Mouse (Mus musculus): ENCODE data around the gene Porcn.

The Porcn gene

DNA sequence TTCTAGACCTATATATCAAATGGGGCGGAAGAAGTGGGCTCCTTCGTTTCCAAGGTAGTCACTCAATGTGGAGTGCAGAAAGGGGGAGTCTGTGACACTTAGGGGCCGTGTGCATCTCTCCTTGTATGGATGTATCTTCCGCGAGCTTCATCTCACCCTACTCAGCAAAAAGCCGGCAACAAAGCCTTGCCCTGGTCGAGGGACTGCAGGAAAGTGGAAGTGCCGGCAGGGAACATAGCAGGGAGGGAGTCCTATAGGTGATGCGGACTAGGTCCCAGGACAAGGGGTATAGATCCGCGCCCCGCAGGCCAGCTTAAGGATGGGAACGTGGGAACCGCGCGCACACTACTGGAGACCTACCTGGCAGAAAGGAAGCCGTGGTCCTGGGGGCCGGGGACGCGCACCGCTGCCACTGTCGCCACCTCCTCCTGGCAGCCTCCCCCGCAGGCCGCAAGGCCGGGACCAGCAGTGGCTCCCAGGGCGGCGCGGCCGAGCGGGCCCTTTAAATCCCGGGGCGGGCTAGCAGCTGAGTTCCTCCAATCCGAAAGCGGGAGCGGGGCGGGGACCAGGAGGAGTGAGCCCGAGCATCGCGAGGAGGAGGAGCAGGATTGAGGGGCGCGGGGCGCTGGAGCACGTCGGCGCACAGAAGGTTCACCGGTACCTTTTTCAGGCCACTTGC is at the start of gene Porcn:
Gene Porcn, minus strand, starts transcription at position 511 of the 679 bp plus-strand sequence.
- DNase-seq (ENCODE audit: low spot score in 2 of 2): peak; percentile 58 to 80

DNA sequence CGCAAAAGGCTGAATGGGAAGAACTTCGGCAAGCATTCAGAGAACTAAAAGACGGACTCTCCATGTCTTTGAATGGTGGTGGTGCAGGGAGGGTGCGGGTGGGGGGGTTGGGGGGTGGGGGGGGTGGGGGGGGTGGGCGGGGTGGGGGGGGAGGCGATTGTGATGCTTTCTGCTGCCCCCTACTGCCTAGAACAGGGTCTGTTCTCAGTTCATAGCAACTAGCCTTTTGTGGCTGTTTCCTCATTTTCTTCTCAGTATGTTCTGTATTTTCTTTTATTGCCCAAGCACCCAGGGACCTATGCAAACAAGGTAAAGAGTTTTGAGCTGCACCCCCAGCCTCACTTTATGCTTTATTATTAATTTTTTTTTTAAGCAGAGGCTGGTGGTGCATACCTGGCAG is 49.5 kb upstream of the Porcn start:
- no peak for DNase-seq (ENCODE audit: low spot score in 2 of 2)

DNA sequence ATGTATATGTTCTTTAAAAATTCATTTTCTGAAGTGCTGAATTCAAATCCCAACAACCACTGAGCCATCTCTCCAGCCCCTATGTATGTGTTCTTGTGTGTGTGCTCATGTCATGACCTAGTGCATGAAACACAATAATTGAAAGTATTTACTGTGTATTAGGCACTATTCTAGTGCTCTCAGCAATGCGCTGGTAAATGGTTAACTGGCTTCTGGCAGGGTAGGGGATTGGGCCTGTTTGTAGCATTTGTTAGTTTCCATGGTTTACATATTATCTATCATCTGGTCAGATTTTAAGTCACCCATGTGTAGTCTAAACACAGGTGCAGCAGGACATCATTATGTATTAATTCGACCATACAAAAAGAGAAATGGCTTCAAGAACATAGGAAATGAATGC is 47.4 kb upstream of the Porcn start:
- DNase-seq (ENCODE audit: low spot score in 2 of 2): no peak

DNA sequence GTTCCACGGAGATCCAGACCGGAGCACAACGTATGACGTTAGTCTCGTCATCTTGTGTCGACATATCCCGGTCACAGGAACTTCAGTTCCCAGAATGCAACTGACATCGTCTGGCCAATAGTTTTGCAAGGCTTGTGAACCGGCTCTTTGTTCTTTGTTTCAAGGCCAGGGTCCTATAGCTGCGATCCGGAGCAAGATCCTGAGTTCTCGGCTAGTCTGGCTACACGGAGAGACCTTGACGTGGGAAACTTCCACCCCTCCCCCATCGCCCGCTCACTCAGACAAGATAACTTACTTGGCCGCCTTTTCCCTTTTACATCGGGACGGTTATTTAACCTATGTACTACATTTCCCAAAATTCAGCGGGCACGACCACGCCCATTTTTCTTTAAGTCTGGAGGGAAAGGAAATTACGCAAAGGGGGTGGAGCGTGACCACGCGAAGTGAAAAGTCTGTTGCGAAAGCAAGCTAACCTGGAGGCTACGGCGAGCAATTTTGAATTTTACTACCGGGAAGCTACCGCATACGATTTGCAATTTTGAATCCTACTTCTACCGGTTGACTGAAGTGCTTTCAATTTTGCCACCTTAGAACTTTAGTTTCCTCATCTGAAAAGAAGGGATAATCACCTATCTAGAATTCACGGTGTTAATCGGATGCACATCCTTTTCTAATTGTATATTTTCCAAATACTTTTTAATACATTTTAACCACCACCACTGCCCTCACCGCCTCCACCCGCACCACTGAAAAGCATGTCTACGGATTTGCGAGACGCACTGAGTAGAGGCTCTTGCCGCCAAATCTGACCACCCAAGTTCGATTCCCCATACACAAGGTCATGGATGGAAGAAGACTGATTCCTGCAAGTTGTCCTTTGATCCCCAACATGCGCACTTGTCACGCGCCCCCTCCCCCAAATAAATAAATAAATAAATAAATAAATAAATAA is 46.3 kb upstream of the Porcn start, which contains the start of gene Ftsj1:
Gene Ftsj1, minus strand, starts transcription at position 73 of the 952 bp plus-strand sequence.
- peak; percentile 81 to 85 for DNase-seq (ENCODE audit: low spot score in 2 of 2)

DNA sequence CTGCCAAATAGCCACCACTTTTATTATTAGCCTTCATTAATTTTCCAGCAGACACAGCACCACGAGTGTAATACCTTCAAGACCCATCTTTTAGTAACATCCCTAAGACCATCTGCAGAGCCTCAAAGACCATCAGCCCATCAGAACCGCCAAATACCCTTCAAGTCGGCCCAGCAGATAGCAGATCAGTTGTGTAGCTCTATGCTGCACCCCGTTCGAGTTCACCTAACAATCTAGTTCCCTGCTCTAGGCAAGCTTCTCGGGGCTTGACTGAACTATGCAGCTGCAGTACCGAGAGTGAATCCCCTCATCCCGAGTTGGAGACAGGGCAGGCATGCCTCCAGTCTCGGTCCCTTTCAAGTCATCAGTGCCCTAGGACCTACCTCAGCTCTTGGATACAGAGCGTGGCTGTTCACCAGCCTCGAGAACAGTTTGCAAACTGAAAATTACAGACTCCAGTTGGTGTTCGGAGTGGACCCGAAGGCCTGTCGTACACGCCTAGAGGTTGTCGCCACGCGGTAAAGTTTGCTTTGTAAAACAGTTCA is 45.5 kb upstream of the Porcn start:
- no peak for DNase-seq (ENCODE audit: low spot score in 2 of 2)

DNA sequence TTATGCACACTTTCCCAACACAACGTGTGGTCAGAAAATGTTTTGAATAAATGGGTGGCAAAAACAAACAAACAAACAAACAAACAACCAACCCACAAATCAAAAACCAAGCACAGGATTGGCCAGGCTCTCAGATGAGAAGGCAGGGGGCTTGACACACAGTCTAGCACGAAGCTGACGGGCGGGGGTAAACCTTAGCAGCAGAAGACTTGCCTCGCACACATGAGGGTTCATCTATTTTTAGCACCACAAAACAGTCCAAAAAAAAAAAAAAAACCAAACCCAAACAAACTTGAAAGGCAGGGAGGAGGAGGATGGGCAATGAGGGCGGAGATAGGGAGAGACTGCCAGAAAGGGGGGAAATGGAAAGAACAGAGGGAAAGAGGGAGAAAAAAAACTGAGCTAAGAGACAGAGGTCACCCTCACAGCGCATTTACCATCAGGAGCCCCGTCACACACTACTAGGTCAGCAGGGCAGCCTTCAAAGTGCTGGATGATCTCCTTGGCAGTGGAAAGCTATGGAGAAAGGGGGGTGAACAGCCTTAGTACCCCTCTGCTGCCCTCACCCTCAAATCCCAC is 42.3 kb upstream of the Porcn start:
- DNase-seq (ENCODE audit: low spot score in 2 of 2): no peak

DNA sequence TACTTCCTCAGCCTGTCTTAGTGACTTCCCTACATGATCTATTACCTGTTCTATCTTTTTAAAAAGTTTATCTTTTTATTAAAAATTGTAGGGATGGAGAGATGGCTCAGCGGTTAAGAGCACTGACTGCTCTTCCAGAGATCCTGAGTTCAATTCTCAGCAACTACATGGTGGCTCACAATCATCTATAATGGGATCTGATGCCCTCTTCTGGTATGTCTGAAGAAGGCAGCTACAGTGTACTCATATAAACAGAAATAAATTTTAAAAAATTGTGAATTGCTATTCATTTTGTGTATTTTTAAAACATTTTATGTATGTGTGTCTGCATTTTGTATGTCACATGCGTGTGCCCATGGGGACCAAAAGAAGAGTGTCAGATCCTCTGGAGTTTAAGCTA is 41.4 kb upstream of the Porcn start:
- DNase-seq (ENCODE audit: low spot score in 2 of 2): no peak

DNA sequence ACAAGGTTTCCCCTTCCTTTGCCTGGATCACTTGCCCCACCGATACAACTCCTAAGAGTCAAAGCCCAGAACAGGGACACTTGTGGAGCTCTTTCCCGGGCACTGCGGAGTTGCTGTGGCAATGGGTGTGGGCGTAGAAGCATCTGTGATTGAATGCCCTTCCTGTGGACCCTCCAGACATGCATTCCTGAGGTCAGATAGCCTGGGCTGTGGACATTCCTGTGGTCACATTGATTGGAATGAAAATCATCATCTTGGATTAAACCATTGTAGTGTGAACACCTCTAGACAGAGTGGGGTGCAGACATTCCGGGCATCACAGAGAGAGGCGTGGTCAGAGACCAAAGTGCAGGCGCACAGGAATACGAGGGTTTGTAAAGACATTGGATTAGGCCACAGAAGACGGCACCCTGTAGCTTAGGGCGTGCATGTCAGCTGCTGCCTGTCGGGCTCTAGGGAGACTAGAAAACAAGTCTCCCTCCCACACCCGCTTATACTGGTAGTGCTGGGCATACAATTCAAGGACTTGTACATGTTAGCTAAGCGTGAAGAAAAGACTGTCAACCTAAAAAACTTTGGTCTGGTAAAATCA is 32.6 kb upstream of the Porcn start:
- no peak for DNase-seq (ENCODE audit: low spot score in 2 of 2)

DNA sequence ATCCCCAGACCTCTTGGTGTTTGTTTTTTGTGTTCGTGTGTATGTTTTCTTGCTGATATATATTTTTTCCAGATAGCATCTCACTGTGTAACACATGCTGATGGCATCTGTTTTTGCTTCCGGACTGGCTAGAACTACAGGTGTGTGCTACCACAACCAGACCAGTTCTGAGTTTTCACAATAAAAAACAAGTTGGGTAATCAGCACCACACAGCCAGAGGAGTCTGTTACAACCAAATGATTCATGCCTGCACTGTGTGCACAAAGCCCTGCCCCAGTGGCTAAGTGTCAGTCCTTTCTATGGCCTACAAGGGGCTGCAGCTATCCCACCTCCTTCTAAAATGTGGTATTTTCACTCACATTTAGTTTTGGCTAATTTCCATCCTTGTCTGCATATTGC is 30.4 kb upstream of the Porcn start:
- no peak for DNase-seq (ENCODE audit: low spot score in 2 of 2)

DNA sequence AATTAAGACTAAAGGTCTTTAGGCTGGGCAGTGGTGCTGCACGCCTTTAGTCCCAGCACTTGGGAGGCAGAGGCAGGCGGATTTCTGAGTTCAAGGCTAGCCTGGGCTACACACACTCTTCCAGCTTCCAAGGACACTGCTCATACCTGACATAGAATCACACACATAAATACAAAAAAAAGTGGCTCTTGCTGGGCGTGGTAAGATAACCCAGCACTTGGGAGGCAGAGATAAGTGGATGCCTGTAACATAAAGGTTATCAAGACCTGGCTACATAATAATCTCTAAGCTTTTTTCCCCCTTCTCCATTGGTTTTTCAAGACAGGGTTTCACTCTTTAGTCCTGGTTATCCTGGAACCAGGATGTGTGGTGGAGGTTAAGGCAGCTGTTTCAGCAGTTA is 27.3 kb upstream of the Porcn start:
- DNase-seq (ENCODE audit: low spot score in 2 of 2): no peak

DNA sequence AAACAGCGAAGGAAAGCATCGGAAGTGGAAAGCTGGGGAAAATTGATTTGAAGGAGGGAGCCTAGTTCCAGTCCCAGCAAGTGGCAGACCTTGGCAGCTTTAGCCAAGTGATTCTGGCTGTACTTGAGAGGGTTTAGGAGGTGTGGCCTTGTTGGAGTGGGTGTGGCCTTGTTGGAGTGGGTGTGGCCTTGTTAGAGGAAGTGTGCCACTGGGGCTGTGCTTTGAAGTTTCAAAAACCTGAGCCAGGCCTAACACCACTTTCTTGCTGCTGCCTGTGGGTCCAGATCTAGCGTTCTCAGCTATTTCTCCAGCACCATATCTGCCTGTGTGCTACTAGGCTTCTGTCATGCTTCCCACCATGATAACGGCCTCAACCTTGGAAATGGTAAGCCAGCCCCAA is 23.9 kb upstream of the Porcn start:
- peak in 1 of 2 experiments; percentile 22 for DNase-seq (ENCODE audit: low spot score in 2 of 2)

DNA sequence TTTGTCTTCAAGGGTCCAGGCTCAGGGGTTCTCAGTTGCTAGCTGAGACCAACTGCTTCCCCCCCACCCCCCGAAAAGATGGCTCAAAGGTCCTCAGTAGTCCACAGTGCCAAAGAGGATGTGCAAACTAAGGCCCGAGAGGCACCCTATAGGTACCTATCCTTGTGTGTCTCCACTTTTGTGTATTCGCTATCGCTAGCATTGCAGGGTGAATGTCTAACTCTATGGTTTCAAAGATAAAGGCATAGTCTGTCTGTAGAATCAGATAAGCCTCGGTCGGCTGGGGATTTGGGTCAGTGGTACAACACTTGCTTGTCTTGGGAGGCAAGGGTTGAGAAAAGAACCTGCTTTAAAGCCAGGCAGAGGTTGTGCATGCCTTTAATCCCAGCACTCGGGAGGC is 17.1 kb upstream of the Porcn start:
- DNase-seq (ENCODE audit: low spot score in 2 of 2): no peak

DNA sequence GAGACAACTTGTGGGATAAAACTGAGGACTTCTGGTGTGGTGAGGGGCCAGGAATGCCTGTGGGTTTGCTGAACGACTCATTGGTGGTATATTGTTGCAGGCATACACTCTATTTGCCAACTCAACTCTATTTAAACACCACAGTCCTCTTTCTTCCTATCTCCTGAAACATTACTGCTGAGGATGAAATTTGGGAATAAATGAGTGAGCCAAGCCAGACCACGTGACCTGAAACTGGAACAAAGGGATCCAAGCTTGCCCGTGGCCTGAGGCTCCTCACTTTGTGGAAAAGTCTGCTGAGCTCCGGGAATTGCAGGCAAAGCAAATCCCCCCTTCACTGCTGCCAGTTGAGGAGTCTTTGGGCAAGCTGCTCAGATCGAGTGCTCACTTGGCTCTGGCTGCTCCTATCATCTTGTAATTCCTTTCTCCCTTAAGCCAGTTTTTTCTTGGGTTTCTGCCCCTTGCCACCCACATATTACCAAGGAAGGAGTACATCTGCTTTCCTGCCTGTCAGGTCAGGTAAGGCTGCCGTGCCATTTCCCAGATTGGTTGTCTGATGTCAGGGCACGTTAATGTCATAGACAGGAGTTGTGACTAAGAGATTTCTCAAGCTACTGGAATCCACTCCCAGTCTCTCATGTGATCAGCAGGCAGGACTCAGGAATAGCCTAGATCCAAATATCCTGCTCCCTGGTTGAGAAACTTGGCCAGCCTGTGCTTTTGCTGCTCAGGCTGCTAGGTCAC is 16.5 kb upstream of the Porcn start:
- no peak for DNase-seq (ENCODE audit: low spot score in 2 of 2)

DNA sequence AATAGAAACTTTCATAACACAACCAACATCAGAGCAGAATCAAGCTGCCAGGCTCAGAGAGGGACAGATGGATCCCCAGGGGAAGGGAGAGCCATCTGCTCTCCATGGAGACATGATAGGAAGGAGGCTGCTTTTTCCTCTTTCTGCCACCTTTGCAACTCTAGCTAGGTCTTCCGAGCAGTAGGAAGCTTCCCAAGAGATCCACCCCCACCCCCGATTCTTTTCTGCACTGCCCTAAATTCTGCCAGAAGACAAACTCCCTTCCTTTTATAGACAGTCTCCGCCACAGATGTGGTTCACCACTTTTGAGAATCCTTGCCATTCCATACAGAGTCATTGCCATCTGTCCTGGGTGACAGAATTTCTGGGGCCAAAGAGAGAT is 16.0 kb upstream of the Porcn start:
- DNase-seq (ENCODE audit: low spot score in 2 of 2): no peak

DNA sequence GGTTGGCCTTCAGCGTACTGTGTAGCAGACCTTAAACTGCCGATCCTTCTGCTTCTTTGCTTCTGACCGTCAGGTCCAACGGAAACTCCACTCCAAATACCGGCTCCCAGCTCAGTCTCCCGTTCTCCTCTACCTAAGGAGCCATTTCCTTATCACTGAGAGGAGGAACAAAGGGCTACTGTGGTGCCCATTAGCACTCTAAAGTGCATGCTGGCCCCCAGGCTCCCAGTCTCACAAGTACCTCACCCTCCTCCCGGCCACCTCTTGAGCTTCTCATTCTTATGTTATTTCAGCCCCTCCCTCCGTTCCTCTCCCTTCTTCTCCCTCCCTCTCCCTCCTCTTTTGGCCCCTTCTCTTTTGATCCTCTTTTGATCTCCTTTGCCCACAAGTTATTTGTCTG is 13.3 kb upstream of the Porcn start:
- DNase-seq (ENCODE audit: low spot score in 2 of 2): no peak

DNA sequence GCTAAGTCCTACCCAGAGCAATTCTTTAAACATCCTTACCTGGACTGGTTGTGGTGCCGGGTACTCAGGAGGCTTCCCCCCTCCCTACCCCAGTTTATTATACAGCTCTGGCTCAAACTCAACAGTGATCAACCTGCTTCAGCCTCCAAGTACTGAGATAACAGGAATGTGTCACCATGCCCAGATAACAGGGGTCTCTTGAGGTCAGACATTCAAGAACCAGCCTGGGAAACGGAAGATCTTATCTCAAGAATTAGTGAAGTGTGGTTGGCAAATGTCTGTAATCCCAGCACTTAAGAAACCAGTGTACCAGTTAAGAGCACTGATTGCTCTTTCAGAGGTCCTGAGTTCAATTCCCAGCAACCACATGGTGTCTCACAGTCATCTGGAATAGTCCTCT is 11.8 kb upstream of the Porcn start:
- no peak for DNase-seq (ENCODE audit: low spot score in 2 of 2)

DNA sequence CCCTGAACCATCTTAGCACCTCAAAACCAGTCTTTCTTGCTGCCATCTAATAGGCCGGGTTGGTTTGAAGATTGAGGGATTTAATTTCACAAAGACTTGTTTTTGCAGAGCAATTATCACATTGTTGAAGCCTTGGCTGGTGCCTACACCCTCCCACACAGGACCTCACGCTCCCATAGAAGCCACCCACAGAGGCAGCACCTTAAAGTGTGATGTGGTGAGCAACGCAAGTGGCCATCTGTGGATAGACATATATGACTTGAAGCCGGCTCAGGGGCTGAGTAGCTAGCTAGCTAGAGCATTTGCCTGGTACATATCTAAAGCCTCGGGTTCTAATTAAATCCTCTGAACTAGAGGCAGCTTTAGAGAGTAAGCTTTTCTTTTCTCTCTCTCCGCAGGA is 11.1 kb upstream of the Porcn start:
- no peak for DNase-seq (ENCODE audit: low spot score in 2 of 2)

DNA sequence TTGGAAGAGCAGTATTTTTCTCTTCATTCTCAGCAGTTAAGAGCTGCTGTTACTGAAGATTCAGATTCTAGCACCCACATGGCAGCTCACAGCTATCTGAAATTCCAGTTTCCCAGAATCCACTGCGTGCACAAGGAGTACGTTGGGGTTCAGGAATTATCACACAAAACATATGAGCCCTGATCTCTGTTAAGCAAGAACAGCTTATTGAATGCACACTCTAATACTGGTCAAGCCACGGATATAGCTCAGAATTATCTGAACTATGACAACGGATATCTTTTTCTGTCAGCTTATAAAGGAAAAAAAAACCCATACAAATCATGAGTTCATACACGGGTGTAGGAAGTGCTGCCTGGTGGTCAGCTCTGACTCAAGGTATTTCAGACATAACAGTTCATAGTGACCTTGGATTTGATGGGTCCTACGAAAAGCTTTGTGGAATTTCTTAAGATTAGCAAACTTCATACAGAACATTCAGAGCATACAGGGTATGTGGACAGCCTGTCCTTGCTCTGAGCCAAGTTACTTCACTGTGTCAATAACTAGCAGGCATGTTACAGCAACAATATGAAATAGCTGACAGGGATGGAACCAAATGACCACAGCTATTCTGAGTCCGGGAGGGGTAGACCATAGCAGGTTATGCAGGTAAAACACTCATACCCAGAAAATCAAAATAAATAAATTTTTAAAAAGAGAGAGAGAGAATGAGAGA is 5.3 kb upstream of the Porcn start:
- DNase-seq (ENCODE audit: low spot score in 2 of 2): no peak

DNA sequence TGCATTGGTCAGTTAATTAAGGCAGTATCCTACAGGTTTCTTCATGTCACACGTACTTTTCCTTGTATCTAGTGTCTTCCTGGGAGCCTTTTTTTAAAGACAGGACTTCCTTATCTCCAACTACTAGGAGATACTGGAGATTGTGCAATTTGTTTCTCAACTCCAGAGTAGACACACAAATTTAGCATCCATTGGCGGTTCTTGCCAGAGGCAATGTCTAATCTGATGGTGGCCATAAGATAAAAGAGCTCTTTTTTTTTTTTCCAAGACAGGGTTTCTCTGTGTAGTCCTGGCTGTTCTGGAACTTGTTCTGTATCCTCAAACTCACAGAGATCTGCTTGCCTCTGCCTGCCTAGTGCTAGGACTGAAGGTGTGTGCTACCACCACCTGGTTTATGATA is 3.4 kb upstream of the Porcn start:
- no peak for DNase-seq (ENCODE audit: low spot score in 2 of 2)

DNA sequence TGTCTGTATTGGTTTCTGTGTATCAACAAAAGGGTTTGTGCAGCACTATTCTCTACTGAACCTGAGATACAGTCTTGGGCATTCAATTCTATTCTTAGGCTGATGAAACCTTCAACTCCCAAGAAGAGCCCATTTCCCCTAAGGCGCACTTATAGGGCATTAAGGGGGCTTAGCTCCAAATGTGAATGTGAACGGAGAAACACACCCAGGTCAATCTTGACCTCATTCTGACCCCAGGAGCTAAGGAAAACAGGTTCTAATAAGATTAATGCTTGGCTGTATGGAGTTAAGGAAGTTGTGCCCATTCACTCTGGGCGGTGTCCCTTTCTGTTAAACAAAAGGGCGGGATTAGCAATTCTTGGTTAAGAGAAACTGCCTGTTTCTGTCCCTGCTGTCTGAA is 899 bp upstream of the Porcn start:
- DNase-seq (ENCODE audit: low spot score in 2 of 2): no peak
